Mouse (Mus musculus) lung, embryonic 14.5 days (tissue): Measurements from ENCODE around the gene Unc13b. TPM values are rescaled to one million over a fixed set of nuclear protein-coding genes. Genes with fewer than 3 reads are reported as not detected.
A peak's percentile ranks its signal among the peaks of the same experiment; 100 is the strongest.

Experiments used
- ATAC-seq: fragments of 200-750 bp; cut with Nextera tagmentation; 2 replicates; pipeline ENCODE4 v1.8.0; 2017; ENCODE audit warnings: mild to moderate bottlenecking, moderate TSS enrichment, moderate library complexity; ENCODE audit not compliant: insufficient read depth
- DNase-seq: peaks from one replicate; pipeline ENCODE4 v3.0.0-alpha.2; 2015
- H3K27ac ChIP-seq: fragments of 300-500 bp; sonication (generic); 2 replicates; pipeline ENCODE4 v1.5.1; 2014; ENCODE audit warnings: low read depth, mild to moderate bottlenecking, moderate library complexity
- H3K27me3 ChIP-seq: fragments of 300-500 bp; sonication (generic); 2 replicates; pipeline ENCODE4 v1.6.1; 2014; ENCODE audit warnings: low read length, control low read depth; ENCODE audit not compliant: insufficient read depth
- H3K36me3 ChIP-seq: fragments of 300-500 bp; sonication (generic); 2 replicates; pipeline ENCODE4 v1.6.1; 2014; ENCODE audit warnings: control low read depth; ENCODE audit not compliant: insufficient read depth
- H3K4me1 ChIP-seq: fragments of 300-500 bp; sonication (generic); 2 replicates; pipeline ENCODE4 v1.6.1; 2014; ENCODE audit warnings: antibody characterized with exemption, control low read depth; ENCODE audit not compliant: insufficient read depth
- H3K4me2 ChIP-seq: fragments of 300-500 bp; sonication (generic); 2 replicates; pipeline ENCODE4 v1.6.1; 2014; ENCODE audit warnings: mild to moderate bottlenecking
- H3K4me3 ChIP-seq: fragments of 300-500 bp; sonication (generic); 2 replicates; pipeline ENCODE4 v1.5.1; 2014; ENCODE audit warnings: low read depth, low read length
- H3K9ac ChIP-seq: fragments of 300-500 bp; sonication (generic); 2 replicates; pipeline ENCODE4 v1.6.1; 2014
- H3K9me3 ChIP-seq: fragments of 300-500 bp; sonication (generic); 2 replicates; pipeline ENCODE4 v1.6.1; 2016; ENCODE audit warnings: low read depth, low read length, control low read depth
- CTCF ChIP-seq: IDR thresholded peaks from 2 replicates; pipeline ENCODE4 v1.5.1; 2016; ENCODE audit warnings: antibody characterized with exemption, low read depth
- WGBS: fragments of 180-500 bp; shearing (Covaris S2); extraction: QIAGEN DNeasy Blood & Tissue Kit; methylation state at CpG from one replicate; pipeline ENCODE4 v1.1.7; 2014; 5-methylcytosine and 5-hydroxymethylcytosine counted together
- polyA plus RNA-seq: library from polyadenylated mRNA; unstranded; fragments of >200 nt; fragmentation: Nextera tagmentation; extraction: Ambion mirVana; gene quantifications from 2 replicates; pipeline ENCODE4 v1.2.1, GENCODE M21; 2014

Unc13b gene
- polyA plus RNA-seq, 1 experiment from 2014 or later: 8.2 TPM

- no peak for TF ChIP-seq CTCF
- H3K9me3 ChIP-seq: no peaks in the 10 kb centered on the region
- H3K4me3 ChIP-seq: peak overlapping the region; percentile 63
- H3K4me1 ChIP-seq: peaks cover 5% of the 10 kb centered on the region; the same call in 1 of the 2 replicates
- peak; percentile 27 for DNase-seq
- H3K36me3 ChIP-seq: peaks cover 22% of the 10 kb centered on the region
- 49% methylated on average over 15 of the region's 15 CpGs for WGBS
- no peak for ATAC-seq
- H3K27me3 ChIP-seq: no peaks in the 10 kb centered on the region
- H3K9ac ChIP-seq: peak overlapping the region; percentile 80
- peak overlapping the region; percentile 19; the same call in 1 of the 2 replicates for H3K27ac ChIP-seq
- peak overlapping the region; percentile 81 for H3K4me2 ChIP-seq
Measured at GRCm38 (mm10) chr4:43038567-43039495, 19.9 kb upstream of the Unc13b start.

- peaks cover 6% of the 10 kb centered on the region for H3K4me1 ChIP-seq
- H3K27me3 ChIP-seq: no peaks in the 10 kb centered on the region
- peaks cover 16% of the 10 kb centered on the region for H3K36me3 ChIP-seq
- peak overlapping the region; percentile 63 for H3K4me3 ChIP-seq
- WGBS: 4% methylated on average over 11 of the region's 11 CpGs
- DNase-seq: no peak
- H3K4me2 ChIP-seq: peak overlapping the region; percentile 81
- no peak; the same call in 1 of the 2 replicates for ATAC-seq
- H3K9ac ChIP-seq: peak overlapping the region; percentile 80
- peak overlapping the region; percentile 44 for H3K27ac ChIP-seq
- TF ChIP-seq CTCF: no peak
- H3K9me3 ChIP-seq: no peaks in the 10 kb centered on the region
Measured at GRCm38 (mm10) chr4:43039609-43040008, 19.1 kb upstream of the Unc13b start.

- under 1% methylated on average over 25 of the region's 25 CpGs for WGBS
- Histone ChIP-seq H3K4me3 (peak overlapping the region; percentile 63), H3K9ac (peak overlapping the region; percentile 80), H3K27me3 (no peaks in the 10 kb centered on the region), H3K9me3 (no peaks in the 10 kb centered on the region), H3K4me1 (peaks cover 11% of the 10 kb centered on the region), H3K36me3 (peaks cover 12% of the 10 kb centered on the region), H3K4me2 (peak overlapping the region; percentile 81), H3K27ac (peak overlapping the region; percentile 44)
- peak; percentile 97 for ATAC-seq
- no peak for TF ChIP-seq CTCF
- peak; percentile 98 for DNase-seq
Measured at GRCm38 (mm10) chr4:43040114-43040572, 18.6 kb upstream of the Unc13b start.

- no peak for TF ChIP-seq CTCF
- Histone ChIP-seq H3K4me3 (no peak overlapping the region), H3K9me3 (no peaks in the 10 kb centered on the region), H3K9ac (no peak overlapping the region), H3K27me3 (no peaks in the 10 kb centered on the region), H3K4me2 (no peak overlapping the region), H3K27ac (no peak overlapping the region; the same call in 1 of the 2 replicates), H3K4me1 (peaks cover 11% of the 10 kb centered on the region), H3K36me3 (peaks cover 9% of the 10 kb centered on the region)
- DNase-seq: no peak
- ATAC-seq: no peak
- WGBS: 60% methylated on average over 9 of the region's 9 CpGs
Measured at GRCm38 (mm10) chr4:43040881-43041547, 17.7 kb upstream of the Unc13b start.

- H3K27me3 ChIP-seq: no peaks in the 10 kb centered on the region
- ATAC-seq (peak; percentile 14; the same call in 1 of the 2 replicates), DNase-seq (peak; percentile 85)
- no peak overlapping the region for H3K4me3 ChIP-seq
- H3K9me3 ChIP-seq: no peaks in the 10 kb centered on the region
- peak overlapping the region; percentile 76 for H3K4me2 ChIP-seq
- H3K36me3 ChIP-seq: no peaks in the 10 kb centered on the region
- TF ChIP-seq CTCF: no peak
- H3K27ac ChIP-seq: peak overlapping the region; percentile 61
- H3K9ac ChIP-seq: no peak overlapping the region
- H3K4me1 ChIP-seq: peaks cover 11% of the 10 kb centered on the region
- WGBS: 20% methylated on average over 7 of the region's 7 CpGs
Measured at GRCm38 (mm10) chr4:43043644-43044357, 15.0 kb upstream of the Unc13b start.

GRCm38 (mm10) chr4:43044673-43045072, 14.1 kb upstream of the Unc13b start:
- peak; percentile 18 for DNase-seq
- Histone ChIP-seq H3K27ac (peak overlapping the region; percentile 65; the same call in 1 of the 2 replicates), H3K4me3 (peak overlapping the region; percentile 50), H3K9ac (peak overlapping the region; percentile 47), H3K27me3 (no peaks in the 10 kb centered on the region), H3K4me1 (peaks cover 6% of the 10 kb centered on the region; the same call in 1 of the 2 replicates), H3K4me2 (peak overlapping the region; percentile 76), H3K36me3 (no peaks in the 10 kb centered on the region), H3K9me3 (no peaks in the 10 kb centered on the region)
- 17% methylated on average over 4 of the region's 4 CpGs for WGBS
- no peak for TF ChIP-seq CTCF
- ATAC-seq: no peak
